Mouse (Mus musculus) kidney, postnatal 4 days (tissue): ENCODE measurements at regions not wholly inside any gene's neighbourhood (a gene's known extent, or its start where the extent isn't known, plus 50 kb on each side); places are given as distances from the start of the nearest gene placed in this dataset.

Experiments used
- DNase-seq, 2 experiments: peaks; one replicate each; pipeline ENCODE4 v3.0.0; 2021; ENCODE audit warnings: mixed read lengths in 2 of 2

DNA sequence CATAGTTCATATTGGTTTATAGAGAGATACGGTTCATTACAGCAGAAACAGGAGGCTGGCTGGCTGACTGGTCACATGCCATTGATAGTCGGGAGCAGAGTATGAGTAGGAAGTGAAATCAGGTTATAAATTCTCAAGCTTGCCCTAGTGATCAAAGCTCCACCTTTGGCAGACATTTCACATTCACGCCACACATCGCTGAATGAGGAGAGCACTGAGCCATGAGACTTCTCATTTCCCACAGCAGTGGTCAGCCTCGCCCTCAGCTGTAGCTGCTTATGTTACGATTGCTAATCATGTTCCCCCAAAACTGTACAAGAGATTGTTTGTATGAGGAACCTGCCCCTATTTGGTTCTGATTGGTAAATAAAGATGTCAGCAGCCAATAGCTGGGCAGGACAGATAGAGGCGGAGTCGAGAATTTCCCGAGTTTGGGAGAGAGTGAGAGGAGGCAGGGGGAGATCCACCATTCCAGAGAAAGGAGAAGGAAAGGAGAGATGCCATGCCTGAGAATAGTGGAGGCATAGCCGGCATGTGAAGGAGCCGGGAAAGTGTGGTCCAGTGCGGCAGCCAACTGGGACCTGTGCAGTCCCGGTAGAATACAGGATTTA, 333.5 kb downstream of the Phf3 start:
- DNase-seq = peak; percentile 5 to 29

DNA sequence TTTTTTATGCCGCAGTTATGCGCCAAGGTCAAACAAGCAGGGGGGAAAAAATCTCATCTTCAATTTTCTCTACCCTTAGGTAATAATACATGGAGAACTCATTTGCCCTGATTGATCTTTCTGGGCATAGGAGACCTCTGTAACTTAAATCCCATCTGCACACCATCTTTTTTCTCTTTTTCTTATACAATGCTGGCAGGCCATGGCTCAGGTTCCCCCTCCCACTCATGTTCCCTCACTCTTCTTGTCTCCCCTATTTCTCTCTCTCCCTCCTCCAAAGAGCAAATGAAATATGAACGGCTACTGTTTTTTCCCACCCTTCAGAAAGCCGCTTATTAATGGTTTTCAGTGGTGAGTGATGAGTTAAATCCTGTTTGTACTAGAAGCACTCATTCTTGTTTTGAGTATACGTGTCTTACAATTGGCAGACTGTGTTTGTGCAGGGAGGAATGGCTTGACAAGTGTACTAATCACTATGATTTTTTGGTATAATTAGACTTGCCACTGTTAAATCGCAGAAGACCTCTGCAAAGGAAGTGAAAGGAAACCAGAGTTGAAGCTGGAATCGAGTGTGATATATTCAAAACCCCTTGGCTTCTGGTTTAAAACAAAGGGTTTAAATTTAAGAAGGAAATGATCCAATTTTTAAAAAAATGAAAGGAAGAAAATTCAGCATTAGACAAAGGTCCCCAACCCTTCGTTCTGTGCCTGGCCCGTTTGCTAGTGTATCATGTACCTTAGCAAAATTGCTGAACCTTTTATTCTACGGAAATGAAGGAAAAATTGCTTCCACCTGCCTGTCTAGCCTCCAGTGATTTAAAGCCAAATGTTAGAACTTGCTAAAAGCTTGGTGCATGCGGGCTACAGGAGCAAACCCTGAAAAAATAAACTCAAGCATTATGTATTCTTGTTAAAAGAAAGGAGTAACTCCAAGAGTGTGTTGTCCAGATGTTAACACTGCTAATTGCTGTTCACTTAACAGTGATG, 336.4 kb downstream of the Phf3 start:
- DNase-seq = no peak

DNA sequence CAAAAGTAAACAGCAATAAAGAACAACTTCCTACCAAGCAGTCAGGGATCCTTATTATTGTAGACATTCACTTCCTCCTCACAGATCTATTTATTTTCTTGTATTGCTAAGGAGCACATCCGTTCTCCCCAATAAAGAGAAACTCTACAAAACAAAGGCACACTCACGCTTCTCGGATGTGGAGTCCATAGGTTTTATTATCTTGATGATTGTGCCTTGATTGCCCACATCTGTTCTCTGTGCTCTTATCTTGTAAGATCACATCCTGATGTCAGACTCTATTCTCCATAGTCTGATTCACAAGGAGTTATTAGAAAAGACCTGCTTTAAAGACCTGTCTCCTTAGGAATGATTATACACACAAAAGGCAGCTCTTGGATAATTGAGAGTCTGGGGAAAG, 356.4 kb downstream of the Phf3 start:
- no peak for DNase-seq

DNA sequence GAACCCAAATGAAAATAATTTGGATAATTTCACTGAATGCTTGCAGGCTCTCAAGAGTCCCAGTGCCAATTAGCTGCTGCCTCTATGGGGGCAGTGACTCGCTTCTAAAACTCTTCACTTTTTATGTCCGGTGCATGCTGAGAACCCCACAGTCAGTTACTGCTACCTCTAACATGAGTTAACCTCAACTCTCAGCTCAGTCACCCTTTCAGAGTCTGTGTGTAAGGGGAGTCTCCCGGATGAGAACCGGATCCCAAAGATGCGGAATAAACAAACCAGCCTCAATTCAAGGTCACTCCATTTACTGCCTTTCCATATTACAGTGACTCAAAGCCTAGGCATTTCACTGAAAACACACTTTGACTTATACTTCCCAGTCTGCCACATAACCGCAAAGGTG, 357.9 kb downstream of the Phf3 start:
- no peak for DNase-seq

DNA sequence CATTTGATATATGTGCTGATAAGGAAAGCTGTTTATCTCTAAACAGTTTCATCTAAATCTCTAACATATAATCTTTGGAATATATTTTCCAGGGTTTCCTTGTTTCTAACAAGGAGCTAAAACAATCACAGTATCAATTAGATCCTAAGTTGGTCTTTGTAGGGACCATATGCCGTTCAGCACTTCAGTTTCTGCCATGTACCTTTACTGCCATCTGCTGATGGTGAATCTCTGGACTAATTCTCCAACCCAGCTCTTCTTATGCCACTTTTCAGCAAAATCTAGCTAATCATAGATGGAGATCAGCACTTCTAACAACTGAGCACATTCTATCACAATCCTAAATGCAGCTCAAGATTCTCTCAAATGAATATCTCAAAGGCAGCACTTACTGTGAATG, 370.5 kb downstream of the Phf3 start:
- DNase-seq = no peak

DNA sequence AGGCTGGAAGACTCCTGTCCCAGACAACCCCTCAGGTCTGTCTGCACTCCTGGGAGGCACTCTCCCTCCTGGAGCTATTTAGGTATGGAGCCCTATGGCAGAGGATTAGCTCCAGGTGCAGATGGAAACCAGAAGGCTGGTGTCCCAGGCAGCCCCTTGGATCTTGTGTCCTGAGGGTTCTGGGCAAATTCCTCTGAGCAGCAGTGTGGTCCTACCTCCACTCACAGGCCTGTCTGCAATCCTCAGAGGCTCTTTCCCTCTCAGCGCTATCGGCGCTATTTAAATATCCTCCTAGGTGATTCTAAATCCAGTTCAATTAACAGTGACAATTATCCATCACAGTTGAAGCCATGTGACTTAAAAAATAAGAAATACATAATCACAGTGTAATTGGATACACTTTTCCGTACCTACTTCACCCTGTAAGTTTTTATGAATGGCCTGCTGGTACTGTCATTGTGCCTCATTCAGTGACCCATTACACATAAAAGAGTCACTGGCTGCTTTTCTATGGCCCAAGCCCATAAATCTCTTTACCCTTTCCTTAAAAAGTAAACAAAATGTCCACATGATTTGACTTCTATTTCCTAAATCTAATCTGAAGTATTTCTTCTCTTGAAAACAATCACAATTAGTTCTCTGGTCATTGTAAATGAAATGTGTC, 413.3 kb downstream of the Phf3 start:
- no peak for DNase-seq

DNA sequence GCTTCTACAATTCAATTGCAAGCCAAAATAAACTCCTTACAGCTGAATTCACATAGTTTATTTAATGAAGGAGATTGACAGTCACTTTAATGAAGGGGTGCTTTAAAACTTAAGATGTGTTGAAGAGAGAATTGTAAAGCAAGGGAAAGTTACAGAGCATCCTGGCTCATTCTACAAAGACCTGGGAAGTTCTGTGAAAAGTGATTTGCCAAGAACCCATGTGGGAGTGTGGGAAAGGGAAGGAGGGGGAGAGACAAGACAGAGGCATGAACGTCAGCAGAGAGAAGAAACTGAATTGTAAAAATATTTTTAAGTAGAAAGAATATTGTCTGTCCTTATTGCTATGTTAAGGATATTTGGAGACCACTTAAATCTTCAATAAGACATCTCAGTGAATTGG, 435.8 kb downstream of the Phf3 start:
- DNase-seq = no peak

DNA sequence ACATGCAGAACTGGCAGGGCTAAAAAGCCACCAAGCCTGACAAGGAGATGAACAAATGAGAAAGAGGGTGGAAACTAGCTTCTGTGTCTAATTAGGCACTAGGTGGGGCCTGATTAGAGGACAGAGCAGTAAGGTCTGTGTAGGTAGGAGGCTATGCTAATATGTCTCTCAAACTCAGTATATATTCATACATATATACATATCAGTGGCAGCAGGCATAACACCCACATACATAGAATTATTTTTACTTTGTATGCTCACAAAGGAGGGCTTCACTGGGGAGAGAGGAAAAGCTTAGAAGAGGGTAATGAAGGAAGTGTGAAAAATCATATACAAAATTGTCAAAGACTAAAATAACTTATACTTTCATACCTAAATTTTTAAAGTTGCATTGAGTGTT, 457.1 kb downstream of the Phf3 start:
- no peak for DNase-seq

DNA sequence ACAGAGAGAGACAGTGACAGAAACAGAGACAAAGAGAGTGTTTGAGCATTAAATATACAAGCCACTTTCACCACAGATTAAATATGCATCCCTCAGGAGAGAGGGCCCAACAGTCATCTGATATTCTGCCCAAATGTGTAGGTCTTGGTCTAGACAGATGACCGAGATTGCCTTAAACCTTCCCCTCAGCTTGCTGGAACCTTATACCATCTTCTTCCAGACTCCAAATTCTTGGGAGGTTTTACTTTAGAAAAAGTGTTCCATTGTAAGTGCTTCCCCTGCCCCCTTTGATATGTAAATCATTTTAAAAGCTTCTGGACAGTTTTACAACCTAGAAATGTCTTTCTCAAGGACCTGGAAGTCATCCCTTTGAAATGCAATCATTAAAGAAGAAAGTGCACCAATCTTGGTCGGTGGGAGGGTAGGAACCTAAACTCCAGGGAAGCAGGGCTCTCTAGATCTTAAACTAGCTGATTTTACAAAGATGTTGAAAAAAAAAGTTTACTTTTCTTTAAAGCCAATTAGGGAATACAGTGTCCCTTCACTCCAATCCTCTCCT, 458.8 kb downstream of the Phf3 start:
- DNase-seq = no peak
